ENCODE assay signal across 21 mouse cellular contexts in genomic region chr8:92609908-92610307, GRCm38 (mm10).
DNase-seq lines count a peak whose midpoint lies in the region; ATAC-seq and TF ChIP-seq lines count a peak whose summit lies in the region.
"Had no signal": no experiment of that assay in that cellular context is flagged by ENCODE, and none has a peak within 500 bp of the region (broad histone marks: within the 10 kb centered on the region; RNA-seq: fewer than 3 reads in every experiment).

No protein-coding gene starts in this region.

- no peak overlapping the region for H3K4me3 ChIP-seq in heart, embryonic 13.5 days
- H3K4me3 ChIP-seq in heart, postnatal 0 days (ENCODE audit: low read depth, low read length): no peak overlapping the region
- H3K4me3 ChIP-seq in liver, postnatal 0 days (ENCODE audit: low read depth, low read length): no peak overlapping the region
- H3K4me3 ChIP-seq: embryonic facial prominence, embryonic 12.5 days; forebrain, embryonic 13.5 days; hindbrain, embryonic 13.5 days had no signal

- no peak for TF ChIP-seq EP300 in heart, postnatal 0 days (IDR thresholded peaks at IDR 0.05; ENCODE audit: low read depth)
- no peak for TF ChIP-seq EP300 in liver, postnatal 0 days (IDR thresholded peaks at IDR 0.05; ENCODE audit: low read depth)

- DNase-seq in heart, adult 11 months: peak; percentile 60
- DNase-seq in heart, postnatal 10 days: no peak
- DNase-seq in heart, postnatal 36 days: no peak
- no peak for DNase-seq in heart, postnatal 0 days (ENCODE audit: low spot score)
- no peak for DNase-seq in heart, adult 18-20 months
- DNase-seq in liver, postnatal 0 days: no peak
- DNase-seq: adrenal gland, postnatal 14 days; cerebellum, adult 11-12 months; cerebellum, adult 9-10 months; cerebellum, postnatal 25 days; gastrocnemius, postnatal 36 days; kidney, adult 11 months; kidney, adult 9 months had no signal

- no peak for ATAC-seq in heart, embryonic 13.5 days (ENCODE audit: extremely low read depth, insufficient number of reproducible peaks, low FRiP score, low TSS enrichment)
- ATAC-seq in heart, postnatal 0 days (ENCODE audit: insufficient read depth, low read depth): peak; percentile 56; the same call in 1 of the 2 replicates
- ATAC-seq in liver, postnatal 0 days: 0 out of 2 replicates have a peak, but pooled peaks have one; percentile 17
- ATAC-seq: activated CD4-positive, CD25-positive, alpha-beta regulatory T cell, adult 4 months; forebrain, embryonic 13.5 days; hindbrain, postnatal 0 days; Patski had no signal

- no peaks in the 10 kb centered on the region for H3K9me3 ChIP-seq in heart, embryonic 13.5 days
- H3K9me3 ChIP-seq in heart, postnatal 0 days (replicated peaks; ENCODE audit: control insufficient read depth, low read length): no peaks in the 10 kb centered on the region
- no peaks in the 10 kb centered on the region for H3K9me3 ChIP-seq in liver, postnatal 0 days (ENCODE audit: low read length)
- H3K9me3 ChIP-seq: embryonic facial prominence, embryonic 12.5 days; forebrain, embryonic 13.5 days; hindbrain, embryonic 13.5 days had no signal

- WGBS in heart, embryonic 13.5 days: 47% methylated on average over 2 of the region's 2 CpGs
- WGBS in heart, postnatal 0 days: 37% methylated on average over 2 of the region's 2 CpGs
- WGBS in liver, postnatal 0 days (ENCODE audit: insufficient replicate concordance): 34% methylated on average over 2 of the region's 2 CpGs

- H3K9ac ChIP-seq in heart, embryonic 13.5 days: no peak overlapping the region
- no peak overlapping the region for H3K9ac ChIP-seq in heart, postnatal 0 days (replicated peaks; ENCODE audit: low read depth, low read length)
- H3K9ac ChIP-seq in liver, postnatal 0 days (replicated peaks): no peak overlapping the region
- H3K9ac ChIP-seq: embryonic facial prominence, embryonic 12.5 days; forebrain, embryonic 13.5 days; hindbrain, embryonic 13.5 days had no signal

- H3K36me3 ChIP-seq in heart, embryonic 13.5 days: no peaks in the 10 kb centered on the region
- no peaks in the 10 kb centered on the region for H3K36me3 ChIP-seq in heart, postnatal 0 days (replicated peaks; ENCODE audit: control insufficient read depth, insufficient read depth, low read length)
- no peaks in the 10 kb centered on the region for H3K36me3 ChIP-seq in liver, postnatal 0 days (replicated peaks; ENCODE audit: insufficient read depth, low read length)
- H3K36me3 ChIP-seq: embryonic facial prominence, embryonic 12.5 days; hindbrain, embryonic 13.5 days had no signal

- peak overlapping the region; percentile 75 for H3K27ac ChIP-seq in heart, embryonic 13.5 days (replicated peaks)
- H3K27ac ChIP-seq in heart, postnatal 0 days (ENCODE audit: low read depth): no peak overlapping the region
- no peak overlapping the region for H3K27ac ChIP-seq in liver, postnatal 0 days (ENCODE audit: low read depth)
- H3K27ac ChIP-seq: embryonic facial prominence, embryonic 12.5 days; forebrain, embryonic 13.5 days; hindbrain, embryonic 13.5 days; hindbrain, postnatal 0 days had no signal

- H3K27me3 ChIP-seq in heart, embryonic 13.5 days (replicated peaks): 0 out of 2 replicates have a peak, but pooled peaks cover 2% of the 10 kb centered on the region
- H3K27me3 ChIP-seq in heart, postnatal 0 days (ENCODE audit: control insufficient read depth, insufficient read depth, low read length): no peaks in the 10 kb centered on the region
- no peaks in the 10 kb centered on the region for H3K27me3 ChIP-seq in liver, postnatal 0 days (ENCODE audit: insufficient read depth, low read length)
- H3K27me3 ChIP-seq: CH12.LX; embryonic facial prominence, embryonic 12.5 days; Patski had no signal

- H3K4me2 ChIP-seq in heart, embryonic 13.5 days: no peak overlapping the region
- no peak overlapping the region for H3K4me2 ChIP-seq in heart, postnatal 0 days (ENCODE audit: low read depth, low read length)
- no peak overlapping the region for H3K4me2 ChIP-seq in liver, postnatal 0 days (ENCODE audit: low read depth, low read length)
- H3K4me2 ChIP-seq: embryonic facial prominence, embryonic 12.5 days; forebrain, embryonic 13.5 days; hindbrain, embryonic 13.5 days had no signal

- H3K4me1 ChIP-seq in heart, embryonic 13.5 days: peaks cover 4% of the 10 kb centered on the region; the same call in 1 of the 2 replicates
- no peaks in the 10 kb centered on the region for H3K4me1 ChIP-seq in heart, postnatal 0 days (ENCODE audit: control insufficient read depth, insufficient read depth)
- no peaks in the 10 kb centered on the region for H3K4me1 ChIP-seq in liver, postnatal 0 days (ENCODE audit: insufficient read depth)
- H3K4me1 ChIP-seq: forebrain, embryonic 13.5 days had no signal

- intact Hi-C loops in heart, postnatal 10 days (cut with DNase I): no loop called here
- intact Hi-C loops in heart, postnatal 36 days (cut with DNase I): no loop called here

- TF ChIP-seq CTCF in heart, postnatal 0 days (IDR thresholded peaks at IDR 0.05; ENCODE audit: low read depth): no peak
- TF ChIP-seq CTCF in liver, postnatal 0 days (IDR thresholded peaks at IDR 0.05; ENCODE audit: low read depth): no peak
